Mouse (Mus musculus) thymus, postnatal 14 days (tissue): ENCODE results near the gene Olfr884.

ENCODE experiments used
- DNase-seq: peaks from one replicate; pipeline ENCODE4 v3.0.0; 2021

Gene Olfr884

DNA sequence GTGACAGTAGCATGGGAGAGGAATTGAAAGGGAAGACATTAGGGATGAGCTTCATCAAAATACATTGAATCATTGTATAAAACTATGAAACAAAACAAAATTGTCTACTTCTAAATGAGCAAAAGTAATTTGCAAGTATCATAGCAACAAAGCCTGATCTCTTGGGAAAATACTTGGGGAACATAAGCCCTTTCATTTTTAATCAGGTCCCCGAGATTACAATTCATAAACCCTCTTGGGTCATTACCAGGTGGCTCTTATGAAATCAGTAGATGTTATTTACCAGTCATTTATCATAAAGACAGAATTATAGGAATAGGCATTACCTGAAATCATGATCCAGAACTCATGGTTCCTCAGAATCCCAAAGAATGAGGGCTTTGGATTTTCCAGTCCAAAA, at the start of gene Olfr884:
Gene Olfr884, plus strand, starts transcription at position 301 of the 400 bp plus-strand sequence.
- no peak for DNase-seq

DNA sequence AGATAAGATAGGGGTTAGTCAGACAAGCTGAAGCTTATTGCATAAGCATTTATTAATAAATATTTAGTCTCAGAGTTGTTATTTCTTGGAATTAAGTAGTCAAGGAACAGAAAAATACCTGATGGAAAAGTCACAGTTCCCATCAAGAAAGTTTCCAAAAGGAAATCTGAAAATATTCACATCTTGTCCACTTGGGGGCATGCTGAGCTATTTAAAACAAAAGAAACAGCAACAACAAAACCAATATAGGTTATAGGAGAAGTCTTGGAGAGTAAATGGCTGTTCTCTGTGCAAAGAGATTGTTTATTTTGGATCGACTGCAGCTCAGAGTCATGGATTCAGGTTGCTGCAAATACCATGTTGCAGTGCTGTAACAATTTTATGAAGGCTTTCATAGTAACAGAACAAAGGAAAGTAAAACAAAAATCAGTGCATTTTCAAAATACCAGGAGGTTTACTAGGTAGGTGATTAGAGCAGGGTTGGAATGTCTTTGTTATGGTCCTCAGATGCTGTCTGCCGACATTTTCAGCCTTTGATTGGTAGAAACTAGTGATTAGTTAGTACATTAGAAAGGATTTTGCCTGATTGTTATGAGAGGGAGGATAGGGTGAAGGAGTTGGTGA, 47.7 kb upstream of the Olfr884 start:
- DNase-seq = no peak

DNA sequence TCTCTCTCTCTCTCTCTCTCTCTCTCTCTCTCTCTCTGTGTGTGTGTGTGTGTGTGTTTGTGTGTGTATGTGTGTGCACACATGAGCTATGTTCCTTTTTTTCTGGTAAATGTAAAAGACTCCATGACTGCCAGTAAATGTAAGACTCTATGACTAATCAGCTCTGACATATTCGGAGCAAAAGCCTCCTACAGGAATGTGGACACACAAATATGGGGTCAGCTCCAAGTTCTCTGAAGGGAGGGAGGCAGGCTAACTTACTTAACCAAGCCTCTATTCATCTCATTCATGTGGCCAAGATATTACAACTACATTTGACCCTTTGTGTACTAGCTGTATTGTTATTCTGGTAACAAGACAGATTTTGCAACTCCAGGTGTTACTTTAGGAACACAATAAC, 46.3 kb upstream of the Olfr884 start:
- DNase-seq = no peak

DNA sequence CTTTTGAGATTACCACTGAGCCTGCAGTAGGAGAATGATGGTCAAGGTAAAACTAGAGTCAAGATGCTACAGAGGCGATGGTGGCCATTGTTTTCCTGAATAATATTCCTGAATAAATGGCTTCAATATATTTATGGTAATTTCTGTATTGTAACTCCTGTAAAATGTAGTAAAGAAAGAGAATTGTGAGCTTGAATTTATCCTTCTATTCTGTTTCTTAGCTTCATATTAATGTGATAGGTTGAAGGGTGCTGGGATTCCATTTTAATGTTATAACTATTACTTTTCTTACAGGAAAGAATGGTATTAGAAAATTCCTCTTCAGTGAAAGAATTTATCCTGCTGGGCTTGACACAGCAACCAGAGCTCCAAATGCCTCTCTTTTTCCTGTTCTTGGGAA, 20.8 kb upstream of the Olfr884 start, which contains the start of gene Olfr883:
Gene Olfr883, plus strand, starts transcription at position 301 of the 400 bp plus-strand sequence.
- no peak for DNase-seq

DNA sequence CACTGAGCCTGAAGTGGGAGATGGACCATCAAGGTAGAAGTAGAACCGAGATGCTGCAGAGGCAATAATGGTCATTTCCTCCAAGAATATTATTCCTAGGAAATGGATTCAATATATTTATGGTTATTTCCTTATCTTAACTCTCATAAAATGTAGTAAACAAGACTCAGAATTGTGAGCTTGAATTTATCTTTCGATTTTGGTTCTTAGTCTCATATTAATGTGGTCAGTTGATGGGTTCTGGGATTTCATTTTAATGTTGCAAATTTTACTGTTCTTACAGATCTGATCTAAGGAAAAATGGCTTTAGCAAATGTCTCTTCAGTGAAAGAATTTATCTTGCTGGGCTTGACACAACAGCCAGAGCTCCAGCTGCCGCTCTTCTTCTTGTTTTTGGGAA, 14.7 kb downstream of the Olfr884 start, which contains the start of gene Olfr885:
Gene Olfr885, plus strand, starts transcription at position 301 of the 400 bp plus-strand sequence.
- DNase-seq = no peak

DNA sequence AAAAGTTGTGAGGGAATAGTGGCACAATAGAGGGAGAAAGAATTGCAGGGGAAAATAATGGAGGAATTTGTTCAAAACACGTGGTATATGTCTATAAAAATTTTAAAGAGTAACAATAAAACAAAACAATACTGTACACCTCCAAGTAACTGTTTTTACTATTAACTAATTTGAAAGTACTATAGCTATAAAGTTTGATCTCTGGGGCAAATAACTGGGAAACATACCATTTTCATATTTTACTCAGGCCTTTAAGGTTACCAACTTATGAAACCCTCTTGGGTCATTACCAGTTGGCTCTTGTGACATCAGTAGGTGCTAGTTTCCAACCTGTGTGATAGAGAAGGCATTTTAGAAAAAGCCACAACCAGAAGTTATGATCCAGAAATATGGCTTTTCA, 37.4 kb downstream of the Olfr884 start, which contains the start of gene Olfr887:
Gene Olfr887, plus strand, starts transcription at position 301 of the 400 bp plus-strand sequence.
- DNase-seq = no peak
